Mouse (Mus musculus): Measurements from ENCODE around the gene Trim34b. TPM values are rescaled to one million over a fixed set of nuclear protein-coding genes. Genes with fewer than 3 reads are reported as not detected.
"Not testable (repeated sequence)": the region's sequence is repeated elsewhere in the genome, so short reads cannot be mapped to it uniquely, and the experiment has no call there.

Trim34b gene
- polyA plus RNA-seq (2015; fragmentation: Nextera tagmentation; extraction: Ambion mirVana), result not detected in 2 replicates

DNA sequence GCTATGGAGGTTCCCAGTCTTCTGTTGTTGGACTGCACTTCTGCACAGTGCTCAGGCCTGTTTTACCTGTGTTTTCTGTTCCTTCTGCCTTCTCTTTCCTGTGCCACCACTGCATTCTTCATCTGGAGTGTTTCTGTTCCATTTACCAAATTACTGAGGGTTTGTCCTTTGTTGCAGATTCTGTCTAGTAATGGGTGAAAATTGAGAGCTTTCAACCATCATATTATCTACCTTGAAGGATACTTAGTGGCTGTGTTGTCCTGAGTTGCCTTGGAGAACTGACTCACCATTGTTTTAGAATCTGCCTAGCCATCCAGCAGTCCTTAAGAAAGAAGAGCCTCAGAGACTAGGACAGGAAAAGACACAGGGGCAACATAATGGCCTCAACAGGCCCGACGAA lies at the start of gene Trim34b:
TSS of gene Trim34b (plus strand) at position 301 of the 400 bp plus-strand sequence.
- not testable (repeated sequence) for H3K27me3 ChIP-seq; H3K27ac ChIP-seq; H3K36me3 ChIP-seq; H3K4me2 ChIP-seq; H3K4me1 ChIP-seq; H3K9ac ChIP-seq; H3K4me3 ChIP-seq; H3K9me3 ChIP-seq; ATAC-seq (ENCODE audit: insufficient number of reproducible peaks, low FRiP score, low TSS enrichment, low read depth)
- 86% methylated on average over 2 of the region's 2 CpGs for WGBS

DNA sequence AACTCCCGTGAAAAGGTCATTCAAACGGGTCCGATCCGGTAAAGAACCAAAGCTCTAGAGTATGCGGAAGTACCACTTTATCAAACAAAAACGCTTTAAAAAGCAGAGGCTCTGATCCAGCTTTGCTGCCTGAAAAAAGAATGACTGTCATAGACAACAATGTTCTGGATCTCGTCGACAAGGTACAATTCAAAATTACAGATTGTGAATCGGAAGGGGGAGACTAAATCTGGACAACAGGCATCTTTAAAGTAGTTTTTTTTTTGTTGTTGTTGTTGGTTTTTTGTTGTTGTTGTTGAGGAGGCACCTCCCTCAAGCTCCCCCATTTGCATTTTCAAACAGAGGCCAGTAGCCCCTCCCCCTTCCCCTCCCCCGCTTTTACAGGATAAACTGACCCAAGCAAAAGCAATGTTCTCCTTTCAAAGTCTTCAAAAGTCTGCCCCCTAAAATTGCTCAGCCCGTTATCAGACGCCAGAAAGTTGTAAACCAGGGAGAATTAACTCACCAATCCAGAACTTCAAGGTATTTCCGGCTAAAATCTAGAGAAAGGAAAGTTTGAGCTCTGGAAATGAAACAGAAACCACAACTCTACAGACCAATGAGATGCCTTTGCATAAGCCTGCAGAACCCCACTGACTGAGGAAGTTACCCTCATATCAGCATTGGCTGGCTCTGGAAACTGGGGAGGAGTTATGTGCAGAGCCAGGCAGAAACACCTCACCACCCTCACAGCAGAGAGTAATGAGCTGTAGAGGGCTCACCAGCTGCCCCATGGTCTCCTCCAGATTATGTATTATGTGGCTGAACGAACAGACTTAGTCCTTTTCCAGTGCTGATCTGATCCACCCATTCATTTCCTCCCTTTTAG lies 41.5 kb upstream of the Trim34b start, which contains the start of gene Trim5:
TSS of gene Trim5 (minus strand) at position 519 of the 868 bp plus-strand sequence.
- H3K27me3 ChIP-seq; H3K9me3 ChIP-seq; H3K27ac ChIP-seq; H3K4me1 ChIP-seq; H3K36me3 ChIP-seq; H3K4me3 ChIP-seq; H3K9ac ChIP-seq; ATAC-seq (ENCODE audit: insufficient number of reproducible peaks, low FRiP score, low TSS enrichment, low read depth): not testable (repeated sequence)
- WGBS, result 41% methylated on average over 14 of the region's 14 CpGs
- peak within 1 kb of the TSS; percentile 12; the same call in 1 of the 2 replicates for H3K4me2 ChIP-seq

DNA sequence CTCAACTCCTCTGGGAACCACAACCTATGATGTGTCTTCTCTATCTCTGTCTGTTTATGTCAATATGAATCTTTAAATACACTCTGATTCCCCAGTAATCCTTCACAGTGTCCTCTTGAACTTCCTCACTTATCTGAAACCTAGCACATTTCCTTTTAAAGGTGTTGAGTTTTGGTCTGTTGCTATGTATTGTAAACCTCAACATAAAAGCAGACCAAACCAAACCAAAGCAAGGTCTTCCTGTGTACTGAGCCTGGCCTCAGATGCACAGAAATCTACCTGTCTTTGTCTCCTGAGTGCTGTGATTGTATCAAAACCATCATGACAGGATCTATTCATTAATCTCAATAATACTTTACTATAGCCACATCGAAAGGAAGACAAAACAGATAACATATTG lies 38.6 kb upstream of the Trim34b start:
- no peaks in the 10 kb centered on the region for H3K27me3 ChIP-seq
- no peak for ATAC-seq (ENCODE audit: insufficient number of reproducible peaks, low FRiP score, low TSS enrichment, low read depth)
- WGBS, result 88% methylated on average over 1 of the region's 1 CpGs

DNA sequence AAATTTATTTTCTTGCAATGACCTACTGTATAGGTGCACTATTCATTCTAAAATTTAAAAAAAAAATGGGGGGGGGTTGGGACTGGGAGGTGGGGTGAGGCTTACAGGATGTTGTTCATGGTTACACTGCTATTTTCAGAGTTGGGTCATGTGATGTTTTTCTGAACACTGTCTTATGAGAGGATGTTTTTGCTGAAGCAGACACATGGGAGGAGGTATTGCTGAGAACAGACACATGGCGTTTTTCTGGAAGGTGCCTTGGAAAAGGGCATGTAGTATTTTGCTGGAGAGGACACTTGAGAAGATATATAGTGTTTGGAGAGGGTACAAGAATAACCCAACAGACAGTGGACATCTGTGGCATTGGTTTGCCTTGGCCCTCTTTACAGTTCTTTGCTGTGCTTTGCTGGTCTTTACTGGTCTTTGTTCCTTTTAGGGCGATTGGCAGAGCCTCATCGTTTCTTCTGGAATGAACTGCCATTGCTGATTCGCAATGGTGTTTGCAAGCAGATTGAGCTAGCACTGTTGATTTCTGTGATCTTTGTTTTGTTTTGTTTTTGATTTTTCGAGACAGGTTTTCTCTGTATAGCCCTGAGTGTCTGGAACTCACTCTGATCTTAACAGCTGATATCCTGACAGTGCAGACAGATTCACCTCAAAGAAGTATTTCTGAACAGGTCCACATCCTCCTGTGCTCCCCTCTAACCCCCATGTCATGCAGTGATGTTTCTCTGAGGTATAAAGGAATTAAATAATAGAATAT lies 37.5 kb upstream of the Trim34b start:
- ATAC-seq (ENCODE audit: insufficient number of reproducible peaks, low FRiP score, low TSS enrichment, low read depth), result no peak

More for the DNA sequence above, 38.6 kb upstream of the Trim34b start:
- Histone ChIP-seq H3K4me2 (no peak overlapping the region), H3K36me3 (no peaks in the 10 kb centered on the region), H3K4me3 (no peak overlapping the region), H3K4me1 (no peaks in the 10 kb centered on the region), H3K9ac (no peak overlapping the region), H3K9me3 (no peaks in the 10 kb centered on the region), H3K27ac (no peak overlapping the region)

DNA sequence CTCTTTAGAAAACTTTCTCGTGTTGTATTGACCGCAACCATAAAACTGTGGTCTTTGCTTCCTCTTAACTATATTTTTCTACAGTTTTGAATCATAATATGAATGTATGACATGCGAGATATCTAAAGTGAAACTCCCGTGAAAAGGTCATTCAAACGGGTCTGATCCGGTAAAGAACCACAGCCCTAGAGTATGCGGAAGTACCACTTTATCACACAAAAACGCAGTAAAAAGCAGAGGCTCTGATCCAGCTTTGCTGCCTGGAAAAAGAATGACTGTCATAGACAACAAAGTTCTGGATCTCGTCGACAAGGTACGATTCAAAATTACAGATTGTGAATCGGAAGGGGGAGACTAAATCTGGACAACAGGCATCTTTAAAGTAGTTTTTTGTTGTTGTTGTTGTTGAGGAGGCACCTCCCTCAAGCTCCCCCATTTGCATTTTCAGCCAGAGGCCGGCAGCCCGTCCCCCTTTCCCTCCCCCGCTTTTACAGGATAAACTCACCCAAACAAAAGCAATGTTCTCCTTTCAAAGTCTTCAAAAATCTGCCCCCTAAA lies 14.4 kb upstream of the Trim34b start:
- Histone ChIP-seq H3K36me3 (no peaks in the 10 kb centered on the region), H3K4me1 (no peaks in the 10 kb centered on the region), H3K27me3 (no peaks in the 10 kb centered on the region), H3K9ac (peak overlapping the region; percentile 33; the same call in 1 of the 2 replicates), H3K4me3 (peak overlapping the region; percentile 42), H3K27ac (peak overlapping the region; percentile 43), H3K9me3 (no peaks in the 10 kb centered on the region), H3K4me2 (peak overlapping the region; percentile 40)
- ATAC-seq (ENCODE audit: insufficient number of reproducible peaks, low FRiP score, low TSS enrichment, low read depth), result no peak
- WGBS, result 9% methylated on average over 15 of the region's 15 CpGs

More for the DNA sequence above, 37.5 kb upstream of the Trim34b start:
- H3K9me3 ChIP-seq, result no peaks in the 10 kb centered on the region
- no peaks in the 10 kb centered on the region for H3K36me3 ChIP-seq
- H3K4me3 ChIP-seq, result no peak overlapping the region
- WGBS, result 82% methylated on average over 5 of the region's 5 CpGs
- H3K27me3 ChIP-seq, result no peaks in the 10 kb centered on the region
- no peak overlapping the region for H3K27ac ChIP-seq
- H3K4me2 ChIP-seq, result no peak overlapping the region
- no peak overlapping the region for H3K9ac ChIP-seq
- H3K4me1 ChIP-seq, result no peaks in the 10 kb centered on the region

DNA sequence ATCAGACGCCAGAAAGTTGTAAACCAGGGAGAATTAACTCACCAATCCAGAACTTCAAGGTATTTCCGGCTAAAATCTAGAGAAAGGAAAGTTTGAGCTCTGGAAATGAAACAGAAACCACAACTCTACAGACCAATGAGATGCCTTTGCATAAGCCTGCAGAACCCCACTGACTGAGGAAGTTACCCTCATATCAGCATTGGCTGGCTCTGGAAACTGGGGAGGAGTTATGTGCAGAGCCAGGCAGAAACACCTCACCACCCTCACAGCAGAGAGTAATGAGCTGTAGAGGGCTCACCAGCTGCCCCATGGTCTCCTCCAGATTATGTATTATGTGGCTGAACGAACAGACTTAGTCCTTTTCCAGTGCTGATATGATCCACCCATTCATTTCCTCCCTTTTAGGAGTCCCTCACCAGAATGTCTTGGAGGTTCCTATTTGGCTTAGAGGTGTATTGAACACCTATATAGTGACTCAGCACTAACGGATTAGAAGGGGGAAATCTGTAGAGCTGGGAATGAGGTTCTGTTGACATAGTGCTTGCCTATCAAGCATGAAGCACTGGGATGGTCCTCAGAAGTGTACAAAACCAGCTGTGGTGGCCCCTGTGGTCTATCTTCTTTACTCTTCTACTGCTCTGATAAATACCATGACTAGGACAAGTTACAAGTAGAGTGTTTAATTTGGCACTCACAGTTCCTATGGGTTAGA lies 13.7 kb upstream of the Trim34b start, which contains the start of gene Trim12a:
TSS of gene Trim12a (minus strand) at position 98 of the 712 bp plus-strand sequence.
- not testable (repeated sequence) for H3K36me3 ChIP-seq, H3K27me3 ChIP-seq, H3K4me1 ChIP-seq, H3K9me3 ChIP-seq
- peak within 1 kb of the TSS; percentile 42 for H3K4me3 ChIP-seq
- ATAC-seq (ENCODE audit: insufficient number of reproducible peaks, low FRiP score, low TSS enrichment, low read depth), result peak; percentile 76; the same call in 1 of the 2 replicates
- peak within 1 kb of the TSS; percentile 40 for H3K4me2 ChIP-seq
- H3K27ac ChIP-seq, result peak within 1 kb of the TSS; percentile 43
- 23% methylated on average over 4 of the region's 4 CpGs for WGBS
- H3K9ac ChIP-seq, result peak within 1 kb of the TSS; percentile 33; the same call in 1 of the 2 replicates

DNA sequence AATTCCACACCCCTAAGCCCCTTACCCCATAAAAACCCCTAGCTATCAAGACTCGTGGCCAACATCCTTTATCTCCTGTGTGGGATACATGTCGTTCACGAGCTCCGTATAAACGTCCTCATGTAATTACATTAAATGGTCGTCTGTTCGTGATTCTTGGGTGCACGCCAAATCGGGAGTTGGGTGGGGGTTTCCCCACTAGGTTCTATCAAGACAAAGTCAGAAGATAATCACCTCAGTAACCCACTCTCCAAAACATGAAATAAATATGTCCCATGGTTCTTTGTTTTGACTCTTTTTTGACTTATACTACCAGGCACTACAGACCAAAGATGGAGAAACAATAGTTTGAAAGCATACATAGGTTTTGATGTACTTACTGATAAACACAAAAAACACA lies 7.2 kb upstream of the Trim34b start:
- H3K27me3 ChIP-seq, result no peaks in the 10 kb centered on the region
- H3K4me1 ChIP-seq, result no peaks in the 10 kb centered on the region
- H3K36me3 ChIP-seq, result no peaks in the 10 kb centered on the region
- no peak for ATAC-seq (ENCODE audit: insufficient number of reproducible peaks, low FRiP score, low TSS enrichment, low read depth)
- H3K27ac ChIP-seq, result no peak overlapping the region
- no peak overlapping the region for H3K4me3 ChIP-seq
- no peaks in the 10 kb centered on the region for H3K9me3 ChIP-seq
- no peak overlapping the region for H3K9ac ChIP-seq
- no peak overlapping the region for H3K4me2 ChIP-seq
- 70% methylated on average over 9 of the region's 9 CpGs for WGBS

DNA sequence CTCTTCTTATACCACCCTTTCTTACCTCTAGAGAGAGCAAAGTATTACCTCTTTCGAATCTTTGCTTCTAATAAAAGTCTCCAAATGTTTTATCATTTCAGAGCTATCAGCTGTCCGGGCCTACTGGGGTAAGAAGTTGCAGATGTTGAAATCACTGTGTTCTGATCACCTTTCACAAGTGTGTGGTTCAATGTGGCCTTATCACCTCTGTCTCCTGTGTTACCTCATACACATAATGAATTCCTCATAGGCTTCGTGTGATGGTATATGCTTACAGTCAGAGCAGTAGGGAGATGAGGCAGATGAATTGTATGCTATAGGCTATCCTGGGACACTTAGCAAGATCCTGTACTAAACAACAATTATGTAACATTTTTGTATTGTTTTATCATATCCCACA lies 6.3 kb downstream of the Trim34b start:
- not testable (repeated sequence) for H3K27ac ChIP-seq; H3K4me3 ChIP-seq; H3K9me3 ChIP-seq; H3K4me2 ChIP-seq; H3K9ac ChIP-seq; H3K27me3 ChIP-seq; H3K36me3 ChIP-seq; H3K4me1 ChIP-seq; ATAC-seq (ENCODE audit: insufficient number of reproducible peaks, low FRiP score, low TSS enrichment, low read depth)
- WGBS, result 71% methylated on average over 3 of the region's 3 CpGs

DNA sequence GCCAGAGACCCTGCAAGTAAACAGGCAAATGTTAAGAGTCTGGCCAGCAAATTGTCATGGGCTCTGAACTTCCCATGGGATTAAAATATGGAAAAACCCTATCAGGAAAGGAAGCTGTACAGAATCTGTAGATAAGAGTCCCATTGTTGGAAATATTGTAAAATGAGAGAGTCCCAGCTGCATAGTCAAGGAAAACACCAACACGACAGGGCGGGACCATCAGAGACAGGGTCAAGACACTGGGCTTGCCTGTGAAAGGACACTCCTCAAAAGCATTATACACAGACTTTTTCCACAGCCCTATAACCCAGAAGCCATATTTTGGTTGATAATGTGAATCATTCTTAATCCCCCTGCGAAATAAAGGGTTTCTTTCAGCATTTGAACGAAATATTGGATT lies 11.5 kb downstream of the Trim34b start:
- H3K9me3 ChIP-seq; ATAC-seq (ENCODE audit: insufficient number of reproducible peaks, low FRiP score, low TSS enrichment, low read depth); H3K27ac ChIP-seq; H3K27me3 ChIP-seq; H3K9ac ChIP-seq; H3K4me3 ChIP-seq; H3K4me1 ChIP-seq; H3K36me3 ChIP-seq; H3K4me2 ChIP-seq: not testable (repeated sequence)
- WGBS, result 95% methylated on average over 4 of the region's 4 CpGs

DNA sequence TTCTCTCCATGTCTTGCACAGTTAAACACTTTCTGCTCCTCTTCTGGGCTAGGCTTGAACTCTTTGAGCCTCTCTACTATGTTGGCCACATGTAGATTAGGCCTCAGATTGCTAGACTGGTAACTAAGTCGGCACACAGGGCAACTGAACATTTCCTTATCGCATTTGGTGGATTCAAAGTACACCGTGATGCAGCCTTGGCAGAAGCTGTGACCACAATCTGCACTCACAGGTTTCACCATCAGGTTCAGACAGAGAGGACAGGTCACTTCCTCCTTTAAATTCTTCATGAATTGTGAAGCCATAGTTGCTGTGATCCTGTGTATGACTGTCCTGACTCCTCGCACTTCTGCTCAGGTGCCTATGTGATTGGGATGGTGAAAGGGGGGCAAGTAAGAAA lies 18.8 kb downstream of the Trim34b start:
- ATAC-seq (ENCODE audit: insufficient number of reproducible peaks, low FRiP score, low TSS enrichment, low read depth), result not testable (repeated sequence)

More for the DNA sequence above, 18.8 kb downstream of the Trim34b start:
- H3K9ac ChIP-seq, H3K4me2 ChIP-seq, H3K36me3 ChIP-seq, H3K4me3 ChIP-seq, H3K9me3 ChIP-seq, H3K4me1 ChIP-seq, H3K27ac ChIP-seq, H3K27me3 ChIP-seq: not testable (repeated sequence)
- WGBS, result 84% methylated on average over 4 of the region's 4 CpGs

All from limb, embryonic 15.5 days (tissue).